Mouse (Mus musculus): ENCODE measurements around the gene Zfp513. TPM values are rescaled to one million over a fixed set of nuclear protein-coding genes. Genes with fewer than 3 reads are reported as not detected.

Zfp513 gene
- total and polyA plus RNA-seq, 2 experiments from 2014 or later: 3.4 to 30.7 TPM

GRCm38 (mm10) chr5:31203866-31204265 is 1.8 kb upstream of the Zfp513 start:
- Histone ChIP-seq H3K4me3 (ENCODE audit: low read depth, low read length) (no peak overlapping the region), H3K4me1 (ENCODE audit: control insufficient read depth, insufficient read depth) (peaks cover 9% of the 10 kb centered on the region), H3K4me2 (ENCODE audit: low read depth, low read length) (no peak overlapping the region), H3K27ac (ENCODE audit: low read depth) (no peak overlapping the region), H3K9ac (replicated peaks; ENCODE audit: low read depth, low read length) (no peak overlapping the region), H3K27me3 (ENCODE audit: control insufficient read depth, insufficient read depth, low read length) (no peaks in the 10 kb centered on the region), H3K36me3 (replicated peaks; ENCODE audit: control insufficient read depth, insufficient read depth, low read length) (peaks cover 72% of the 10 kb centered on the region), H3K9me3 (replicated peaks; ENCODE audit: control insufficient read depth, low read length) (0 out of 2 replicates have a peak, but pooled peaks cover 4% of the 10 kb centered on the region)
- DNase-seq (ENCODE audit: low spot score) (no peak), ATAC-seq (ENCODE audit: insufficient read depth, low read depth) (no peak)
- TF ChIP-seq CTCF (IDR thresholded peaks at IDR 0.05; ENCODE audit: low read depth) (no peak), EP300 (IDR thresholded peaks at IDR 0.05; ENCODE audit: low read depth) (no peak)
- WGBS: 82% methylated on average over 2 of the region's 2 CpGs

GRCm38 (mm10) chr5:31202933-31203332 is 830 bp upstream of the Zfp513 start:
- peaks cover 9% of the 10 kb centered on the region for H3K4me1 ChIP-seq (ENCODE audit: control insufficient read depth, insufficient read depth)
- no peak for TF ChIP-seq EP300 (IDR thresholded peaks at IDR 0.05; ENCODE audit: low read depth)
- no peak for TF ChIP-seq CTCF (IDR thresholded peaks at IDR 0.05; ENCODE audit: low read depth)
- no peaks in the 10 kb centered on the region for H3K27me3 ChIP-seq (ENCODE audit: control insufficient read depth, insufficient read depth, low read length)
- no peak for DNase-seq (ENCODE audit: low spot score)
- peak overlapping the region; percentile 93 for H3K4me2 ChIP-seq (ENCODE audit: low read depth, low read length)
- peak overlapping the region; percentile 89 for H3K4me3 ChIP-seq (ENCODE audit: low read depth, low read length)
- peaks cover 77% of the 10 kb centered on the region for H3K36me3 ChIP-seq (replicated peaks; ENCODE audit: control insufficient read depth, insufficient read depth, low read length)
- H3K9me3 ChIP-seq (replicated peaks; ENCODE audit: control insufficient read depth, low read length): 0 out of 2 replicates have a peak, but pooled peaks cover 4% of the 10 kb centered on the region
- H3K27ac ChIP-seq (ENCODE audit: low read depth): peak overlapping the region; percentile 83
- H3K9ac ChIP-seq (replicated peaks; ENCODE audit: low read depth, low read length): 0 out of 2 replicates have a peak overlapping the region, but pooled peaks have one; percentile 83
- WGBS: 83% methylated on average over 7 of the region's 7 CpGs
- ATAC-seq (ENCODE audit: insufficient read depth, low read depth): no peak

- Histone ChIP-seq H3K27ac (ENCODE audit: low read depth) (peak overlapping the region; percentile 85), H3K4me3 (ENCODE audit: low read depth, low read length) (peak overlapping the region; percentile 89), H3K36me3 (replicated peaks; ENCODE audit: control insufficient read depth, insufficient read depth, low read length) (peaks cover 78% of the 10 kb centered on the region), H3K4me2 (ENCODE audit: low read depth, low read length) (peak overlapping the region; percentile 93), H3K9ac (replicated peaks; ENCODE audit: low read depth, low read length) (peak overlapping the region; percentile 83), H3K27me3 (ENCODE audit: control insufficient read depth, insufficient read depth, low read length) (no peaks in the 10 kb centered on the region), H3K4me1 (ENCODE audit: control insufficient read depth, insufficient read depth) (peaks cover 9% of the 10 kb centered on the region), H3K9me3 (replicated peaks; ENCODE audit: control insufficient read depth, low read length) (0 out of 2 replicates have a peak, but pooled peaks cover 4% of the 10 kb centered on the region)
- ATAC-seq (ENCODE audit: insufficient read depth, low read depth) (no peak), DNase-seq (ENCODE audit: low spot score) (no peak)
- 16% methylated on average over 13 of the region's 13 CpGs for WGBS
- no peak for TF ChIP-seq CTCF (IDR thresholded peaks at IDR 0.05; ENCODE audit: low read depth)
- TF ChIP-seq EP300 (IDR thresholded peaks at IDR 0.05; ENCODE audit: low read depth): no peak
These were observed 911 bp downstream of the Zfp513 start for GRCm38 (mm10) chr5:31201042-31201741.

- H3K4me2 ChIP-seq (ENCODE audit: low read depth, low read length): no peak overlapping the region
These were observed 1.8 kb downstream of the Zfp513 start for GRCm38 (mm10) chr5:31200327-31200768.

GRCm38 (mm10) chr5:31199893-31200292 is 2.2 kb downstream of the Zfp513 start:
- Histone ChIP-seq H3K9ac (replicated peaks; ENCODE audit: low read depth, low read length) (no peak overlapping the region), H3K4me1 (ENCODE audit: control insufficient read depth, insufficient read depth) (peaks cover 9% of the 10 kb centered on the region), H3K9me3 (replicated peaks; ENCODE audit: control insufficient read depth, low read length) (0 out of 2 replicates have a peak, but pooled peaks cover 4% of the 10 kb centered on the region), H3K27me3 (ENCODE audit: control insufficient read depth, insufficient read depth, low read length) (no peaks in the 10 kb centered on the region), H3K36me3 (replicated peaks; ENCODE audit: control insufficient read depth, insufficient read depth, low read length) (peaks cover 79% of the 10 kb centered on the region), H3K27ac (ENCODE audit: low read depth) (no peak overlapping the region), H3K4me2 (ENCODE audit: low read depth, low read length) (no peak overlapping the region), H3K4me3 (ENCODE audit: low read depth, low read length) (no peak overlapping the region)
- TF ChIP-seq EP300 (IDR thresholded peaks at IDR 0.05; ENCODE audit: low read depth) (no peak), CTCF (IDR thresholded peaks at IDR 0.05; ENCODE audit: low read depth) (no peak; the same call in 1 of the 2 replicates)
- WGBS: 74% methylated on average over 9 of the region's 9 CpGs
- no peak for DNase-seq (ENCODE audit: low spot score)
- no peak for ATAC-seq (ENCODE audit: insufficient read depth, low read depth)

More at GRCm38 (mm10) chr5:31200327-31200768, 1.8 kb downstream of the Zfp513 start:
- H3K4me3 ChIP-seq (ENCODE audit: low read depth, low read length): no peak overlapping the region
- 88% methylated on average over 27 of the region's 27 CpGs for WGBS
- H3K27ac ChIP-seq (ENCODE audit: low read depth): no peak overlapping the region
- DNase-seq (ENCODE audit: low spot score) (no peak), ATAC-seq (ENCODE audit: insufficient read depth, low read depth) (no peak)
- TF ChIP-seq EP300 (IDR thresholded peaks at IDR 0.05; ENCODE audit: low read depth): no peak
- TF ChIP-seq CTCF (IDR thresholded peaks at IDR 0.05; ENCODE audit: low read depth): no peak
- H3K9me3 ChIP-seq (replicated peaks; ENCODE audit: control insufficient read depth, low read length): 0 out of 2 replicates have a peak, but pooled peaks cover 4% of the 10 kb centered on the region
- H3K27me3 ChIP-seq (ENCODE audit: control insufficient read depth, insufficient read depth, low read length): no peaks in the 10 kb centered on the region
- no peak overlapping the region for H3K9ac ChIP-seq (replicated peaks; ENCODE audit: low read depth, low read length)
- H3K4me1 ChIP-seq (ENCODE audit: control insufficient read depth, insufficient read depth): peaks cover 9% of the 10 kb centered on the region
- peaks cover 79% of the 10 kb centered on the region for H3K36me3 ChIP-seq (replicated peaks; ENCODE audit: control insufficient read depth, insufficient read depth, low read length)
